Mouse (Mus musculus) midbrain, embryonic 14.5 days (tissue): ENCODE measurements at regions not wholly inside any gene's neighbourhood (a gene's known extent, or its start where the extent isn't known, plus 50 kb on each side); places are given as distances from the start of the nearest gene placed in this dataset.
A peak's percentile ranks its signal among the peaks of the same experiment; 100 is the strongest.
"Not testable (repeated sequence)": the region's sequence is repeated elsewhere in the genome, so short reads cannot be mapped to it uniquely, and the experiment has no call there.

Experiments used
- ATAC-seq: fragments of 200-750 bp; cut with Nextera tagmentation; 2 replicates; pipeline ENCODE4 v1.8.0; 2017; ENCODE audit warnings: moderate number of reproducible peaks, moderate library complexity; ENCODE audit not compliant: low FRiP score, low TSS enrichment
- DNase-seq: peaks from one replicate; pipeline ENCODE4 v3.0.0-alpha.2; 2015
- H3K27ac ChIP-seq: fragments of 300-500 bp; sonication (generic); replicated peaks from 2 replicates; pipeline ENCODE4 v1.5.1; 2014; ENCODE audit warnings: mild to moderate bottlenecking, low read depth, low read length, moderate library complexity
- H3K27me3 ChIP-seq: fragments of 300-500 bp; sonication (generic); 2 replicates; pipeline ENCODE4 v1.6.1; 2014; ENCODE audit warnings: low read length, control low read depth, mixed read lengths; ENCODE audit not compliant: control insufficient read depth, insufficient read depth
- H3K36me3 ChIP-seq: fragments of 300-500 bp; sonication (generic); 2 replicates; pipeline ENCODE4 v1.6.1; 2014; ENCODE audit warnings: low read length, control low read depth; ENCODE audit not compliant: control insufficient read depth, insufficient read depth
- H3K4me1 ChIP-seq: fragments of 300-500 bp; sonication (generic); 2 replicates; pipeline ENCODE4 v1.6.1; 2014; ENCODE audit warnings: mild to moderate bottlenecking, antibody characterized with exemption, low read length, control low read depth; ENCODE audit not compliant: control insufficient read depth, insufficient read depth
- H3K4me2 ChIP-seq: fragments of 300-500 bp; sonication (generic); 2 replicates; pipeline ENCODE4 v1.6.1; 2014; ENCODE audit warnings: mild to moderate bottlenecking, low read length, moderate library complexity
- H3K4me3 ChIP-seq: fragments of 300-500 bp; sonication (generic); replicated peaks from 2 replicates; pipeline ENCODE4 v1.5.1; 2014; ENCODE audit warnings: low read depth, low read length
- H3K9ac ChIP-seq: fragments of 300-500 bp; sonication (generic); replicated peaks from 2 replicates; pipeline ENCODE4 v1.6.1; 2014; ENCODE audit warnings: mild to moderate bottlenecking, low read length, moderate library complexity
- H3K9me3 ChIP-seq: fragments of 300-500 bp; sonication (generic); 2 replicates; pipeline ENCODE4 v1.6.1; 2016; ENCODE audit warnings: low read length, control low read depth, mixed read lengths; ENCODE audit not compliant: control insufficient read depth
- WGBS: fragments of 180-500 bp; shearing (Covaris S2); extraction: QIAGEN DNeasy Blood & Tissue Kit; methylation state at CpG from one replicate; pipeline ENCODE4 v1.1.7; 2014; 5-methylcytosine and 5-hydroxymethylcytosine counted together

- no peaks in the 10 kb centered on the region for H3K27me3 ChIP-seq
- WGBS: 92% methylated on average over 7 of the region's 7 CpGs
- no peak overlapping the region for H3K4me3 ChIP-seq
- H3K9ac ChIP-seq: no peak overlapping the region
- no peak overlapping the region for H3K4me2 ChIP-seq
- ATAC-seq (no peak), DNase-seq (no peak)
- no peaks in the 10 kb centered on the region for H3K9me3 ChIP-seq
- H3K4me1 ChIP-seq: no peaks in the 10 kb centered on the region
- no peaks in the 10 kb centered on the region for H3K36me3 ChIP-seq
- H3K27ac ChIP-seq: no peak overlapping the region
Observed at GRCm38 (mm10) chr17:35758769-35759168, 54.3 kb upstream of the Ddr1 start.

GRCm38 (mm10) chr17:35759740-35760139 lies 55.3 kb upstream of the Ddr1 start:
- no peak overlapping the region for H3K4me3 ChIP-seq
- H3K9ac ChIP-seq: no peak overlapping the region
- ATAC-seq (no peak), DNase-seq (no peak)
- H3K4me1 ChIP-seq: no peaks in the 10 kb centered on the region
- no peaks in the 10 kb centered on the region for H3K9me3 ChIP-seq
- no peak overlapping the region for H3K4me2 ChIP-seq
- no peaks in the 10 kb centered on the region for H3K36me3 ChIP-seq
- 72% methylated on average over 6 of the region's 6 CpGs for WGBS
- H3K27ac ChIP-seq: no peak overlapping the region
- no peaks in the 10 kb centered on the region for H3K27me3 ChIP-seq

GRCm38 (mm10) chr17:35762614-35763013 lies 58.2 kb upstream of the Ddr1 start:
- no peaks in the 10 kb centered on the region for H3K36me3 ChIP-seq
- no peak overlapping the region for H3K4me2 ChIP-seq
- WGBS: 91% methylated on average over 9 of the region's 9 CpGs
- no peaks in the 10 kb centered on the region for H3K27me3 ChIP-seq
- no peaks in the 10 kb centered on the region for H3K4me1 ChIP-seq
- ATAC-seq (no peak), DNase-seq (no peak)
- H3K9ac ChIP-seq: no peak overlapping the region
- no peak overlapping the region for H3K4me3 ChIP-seq
- H3K9me3 ChIP-seq: no peaks in the 10 kb centered on the region
- H3K27ac ChIP-seq: no peak overlapping the region

GRCm38 (mm10) chr17:35763101-35763500 lies 58.4 kb upstream of the Ier3 start:
- Histone ChIP-seq H3K27ac (no peak overlapping the region), H3K4me2 (no peak overlapping the region), H3K36me3 (no peaks in the 10 kb centered on the region), H3K27me3 (no peaks in the 10 kb centered on the region), H3K4me1 (no peaks in the 10 kb centered on the region), H3K4me3 (no peak overlapping the region), H3K9ac (no peak overlapping the region), H3K9me3 (no peaks in the 10 kb centered on the region)
- DNase-seq (no peak), ATAC-seq (no peak)
- WGBS: 86% methylated on average over 5 of the region's 5 CpGs

GRCm38 (mm10) chr17:35763866-35764265 lies 57.6 kb upstream of the Ier3 start:
- no peak overlapping the region for H3K27ac ChIP-seq
- H3K27me3 ChIP-seq: no peaks in the 10 kb centered on the region
- no peaks in the 10 kb centered on the region for H3K9me3 ChIP-seq
- 34% methylated on average over 6 of the region's 6 CpGs for WGBS
- no peak overlapping the region for H3K9ac ChIP-seq
- peak; percentile 1 for DNase-seq
- H3K4me3 ChIP-seq: no peak overlapping the region
- H3K4me1 ChIP-seq: no peaks in the 10 kb centered on the region
- no peak overlapping the region for H3K4me2 ChIP-seq
- no peak for ATAC-seq
- H3K36me3 ChIP-seq: no peaks in the 10 kb centered on the region

GRCm38 (mm10) chr17:35766406-35766805 lies 55.1 kb upstream of the Ier3 start:
- Histone ChIP-seq H3K4me2 (no peak overlapping the region), H3K4me1 (no peaks in the 10 kb centered on the region), H3K9ac (no peak overlapping the region), H3K27me3 (no peaks in the 10 kb centered on the region), H3K36me3 (no peaks in the 10 kb centered on the region), H3K27ac (no peak overlapping the region), H3K4me3 (no peak overlapping the region), H3K9me3 (no peaks in the 10 kb centered on the region)
- ATAC-seq (no peak), DNase-seq (no peak)
- 91% methylated on average over 9 of the region's 9 CpGs for WGBS

- no peak for ATAC-seq
- no peak for DNase-seq
- no peaks in the 10 kb centered on the region for H3K27me3 ChIP-seq
- H3K4me1 ChIP-seq: no peaks in the 10 kb centered on the region
- no peaks in the 10 kb centered on the region for H3K9me3 ChIP-seq
- H3K4me3 ChIP-seq: no peak overlapping the region
- 55% methylated on average over 5 of the region's 5 CpGs for WGBS
- no peak overlapping the region for H3K9ac ChIP-seq
- H3K36me3 ChIP-seq: no peaks in the 10 kb centered on the region
- no peak overlapping the region for H3K4me2 ChIP-seq
- no peak overlapping the region for H3K27ac ChIP-seq
Observed at GRCm38 (mm10) chr17:35769175-35769960, 52.1 kb upstream of the Ier3 start.

- H3K9me3 ChIP-seq, H3K36me3 ChIP-seq, H3K4me3 ChIP-seq, H3K4me2 ChIP-seq, H3K27ac ChIP-seq, H3K9ac ChIP-seq, DNase-seq, H3K27me3 ChIP-seq, H3K4me1 ChIP-seq, ATAC-seq: not testable (repeated sequence)
- WGBS: 94% methylated on average over 4 of the region's 4 CpGs
Observed at GRCm38 (mm10) chr17:35769961-35770276, 51.6 kb upstream of the Ier3 start.

- H3K4me1 ChIP-seq: no peaks in the 10 kb centered on the region
- H3K9ac ChIP-seq: no peak overlapping the region
- 90% methylated on average over 3 of the region's 3 CpGs for WGBS
- no peak overlapping the region for H3K27ac ChIP-seq
- H3K27me3 ChIP-seq: no peaks in the 10 kb centered on the region
- H3K4me3 ChIP-seq: no peak overlapping the region
- no peak for DNase-seq
- no peaks in the 10 kb centered on the region for H3K9me3 ChIP-seq
- no peak for ATAC-seq
- H3K36me3 ChIP-seq: no peaks in the 10 kb centered on the region
- H3K4me2 ChIP-seq: no peak overlapping the region
Observed at GRCm38 (mm10) chr17:35770599-35770998, 50.9 kb upstream of the Ier3 start.
